Mouse (Mus musculus) CH12.LX (cell line): ENCODE data around the gene Acoxl. TPM values are rescaled to one million over a fixed set of nuclear protein-coding genes. Genes with fewer than 3 reads are reported as not detected.

Source experiments
- DNase-seq: peaks from one replicate; pipeline ENCODE4 v3.0.0-alpha.2; 2013; ENCODE audit errors: extremely low read depth
- H3K27ac ChIP-seq: 2 replicates; pipeline ENCODE4 v1.5.1; 2012; ENCODE audit warnings: low read depth, mild to moderate bottlenecking, control low read depth, moderate library complexity; ENCODE audit not compliant: insufficient read depth
- H3K27me3 ChIP-seq: replicated peaks from 2 replicates; pipeline ENCODE3; 2012; ENCODE audit warnings: inconsistent platforms
- H3K36me3 ChIP-seq, 2 experiments: replicated peaks in 1 of 2; 2 replicates each; pipeline versions ENCODE3 to v1.6.1; 2012; ENCODE audit warnings: inconsistent platforms in 1 of 2, low read length in 1 of 2, mild to moderate bottlenecking in 1 of 2, mixed read lengths in 1 of 2, moderate library complexity in 1 of 2; ENCODE audit not compliant: control insufficient read depth in 1 of 2, insufficient read depth in 1 of 2
- H3K4me1 ChIP-seq, 2 experiments: 2 replicates each; pipeline ENCODE4 v1.6.1; 2012; ENCODE audit warnings: inconsistent platforms in 1 of 2, moderate library complexity in 1 of 2; ENCODE audit not compliant: insufficient read depth in 2 of 2, control insufficient read depth in 1 of 2
- H3K4me2 ChIP-seq: 2 replicates; pipeline ENCODE4 v1.6.1; 2012; ENCODE audit warnings: low read depth, mild to moderate bottlenecking, control low read depth; ENCODE audit not compliant: poor library complexity, insufficient read depth, severe bottlenecking
- H3K4me3 ChIP-seq, 3 experiments: fragments of 150-350 bp in 1 of 3; sonication (generic) in 1 of 3; replicated peaks in 1 of 3; 2 replicates each; pipeline versions ENCODE3 to v1.5.1; 2011 to 2012; ENCODE audit warnings: low read depth in 2 of 3, low read length in 2 of 3, mild to moderate bottlenecking in 2 of 3, moderate library complexity in 2 of 3, control low read depth in 1 of 3, improper control_type of control experiment in 1 of 3, inconsistent platforms in 1 of 3, mixed read lengths in 1 of 3; ENCODE audit not compliant: poor library complexity in 1 of 3
- H3K79me2 ChIP-seq: replicated peaks from 2 replicates; pipeline ENCODE4 v1.6.1; 2012; ENCODE audit warnings: mild to moderate bottlenecking, moderate library complexity; ENCODE audit not compliant: control insufficient read depth, poor library complexity, insufficient read depth, severe bottlenecking; ENCODE audit errors: extremely low read depth
- H3K9ac ChIP-seq: 2 replicates; pipeline ENCODE4 v1.6.1; 2012; ENCODE audit warnings: low read depth, mild to moderate bottlenecking, control low read depth, moderate library complexity; ENCODE audit not compliant: insufficient read depth
- H3K9me3 ChIP-seq: replicated peaks from 2 replicates; pipeline ENCODE3; 2012; ENCODE audit warnings: low read length, inconsistent platforms, mixed read lengths
- BHLHE40 ChIP-seq: IDR thresholded peaks from 2 replicates; pipeline ENCODE4 v1.6.1; 2011; ENCODE audit warnings: mild to moderate bottlenecking, low read depth, low read length, improper control_type of control experiment
- CHD1 ChIP-seq: IDR thresholded peaks from 2 replicates; pipeline ENCODE4 v1.6.1; 2012; ENCODE audit warnings: low read depth, low read length, improper control_type of control experiment, inconsistent platforms
- CHD2 ChIP-seq: IDR thresholded peaks from 2 replicates; pipeline ENCODE4 v1.6.1; 2011; ENCODE audit warnings: low read length, improper control_type of control experiment
- ELF1 ChIP-seq: IDR thresholded peaks from 2 replicates; pipeline ENCODE4 v1.6.1; 2014; ENCODE audit warnings: low read depth, mild to moderate bottlenecking, inconsistent platforms, low read length, improper control_type of control experiment
- EP300 ChIP-seq: IDR thresholded peaks from 2 replicates; pipeline ENCODE4 v1.6.1; 2011; ENCODE audit warnings: low read length, improper control_type of control experiment
- ETS1 ChIP-seq: conservative IDR thresholded peaks from 2 replicates; pipeline ENCODE4 v1.6.1; 2012; ENCODE audit warnings: low read depth, mild to moderate bottlenecking, inconsistent platforms, low read length, improper control_type of control experiment, moderate library complexity
- GABPA ChIP-seq: IDR thresholded peaks from 2 replicates; pipeline ENCODE4 v1.6.1; 2012; ENCODE audit warnings: low read depth, low read length, improper control_type of control experiment, inconsistent platforms; ENCODE audit not compliant: insufficient replicate concordance
- IRF4 ChIP-seq: IDR thresholded peaks from 2 replicates; pipeline ENCODE4 v1.6.1; 2014; ENCODE audit warnings: low read depth, mild to moderate bottlenecking, inconsistent platforms, low read length, improper control_type of control experiment
- JUN ChIP-seq: IDR thresholded peaks from 2 replicates; pipeline ENCODE4 v1.6.1; 2011; ENCODE audit warnings: low read depth, mild to moderate bottlenecking, low read length, improper control_type of control experiment, moderate library complexity; ENCODE audit not compliant: insufficient read depth
- MAZ ChIP-seq: IDR thresholded peaks from 2 replicates; pipeline ENCODE4 v1.6.1; 2012; ENCODE audit warnings: low read depth, mild to moderate bottlenecking, inconsistent platforms, low read length, improper control_type of control experiment, moderate library complexity
- MEF2A ChIP-seq: IDR thresholded peaks from 2 replicates; pipeline ENCODE4 v1.6.1; 2014; ENCODE audit warnings: low read depth, mild to moderate bottlenecking, inconsistent platforms, low read length, improper control_type of control experiment, borderline replicate concordance
- MYC ChIP-seq: IDR thresholded peaks from 2 replicates; pipeline ENCODE4 v1.6.1; 2011; ENCODE audit warnings: low read depth, mild to moderate bottlenecking, improper control_type of control experiment, low read length
- PAX5 ChIP-seq: IDR thresholded peaks from 2 replicates; pipeline ENCODE4 v1.6.1; 2012; ENCODE audit warnings: low read length, inconsistent platforms, mixed read lengths
- POLR2AphosphoS2 ChIP-seq: IDR thresholded peaks from 2 replicates; pipeline ENCODE4 v1.6.1; 2011; ENCODE audit warnings: low read depth, low read length, improper control_type of control experiment
- SIN3A ChIP-seq: IDR thresholded peaks from 2 replicates; pipeline ENCODE4 v1.6.1; 2012; ENCODE audit warnings: low read length, improper control_type of control experiment, inconsistent platforms
- TBP ChIP-seq: conservative IDR thresholded peaks from 2 replicates; pipeline ENCODE4 v1.6.1; 2011; ENCODE audit warnings: low read depth, low read length, improper control_type of control experiment
- TCF12 ChIP-seq: IDR thresholded peaks from 2 replicates; pipeline ENCODE4 v1.6.1; 2014; ENCODE audit warnings: low read depth, mild to moderate bottlenecking, inconsistent platforms, low read length, improper control_type of control experiment
- USF1 ChIP-seq: IDR thresholded peaks from 2 replicates; pipeline ENCODE4 v1.6.1; 2014; ENCODE audit warnings: low read depth, mild to moderate bottlenecking, inconsistent platforms, low read length, improper control_type of control experiment
- USF2 ChIP-seq: conservative IDR thresholded peaks from 2 replicates; pipeline ENCODE4 v1.6.1; 2011; ENCODE audit warnings: low read depth, low read length, improper control_type of control experiment
- dilution Hi-C: fragments of 300-500 bp; cut with MboI; formaldehyde crosslinking; loops from 2 replicates; pipeline ENCODE4 v1.14.3; 2020; ENCODE audit warnings: low sequenced_read_pairs; ENCODE audit not compliant: extremely low pct_unique_long_range_greater_than_20kb, extremely low pct_ligation_motif_present
- in situ Hi-C: fragments of 300-500 bp; cut with MboI; formaldehyde crosslinking; loops from 3 replicates; pipeline ENCODE4 v1.14.3; 2019; ENCODE audit warnings: low sequenced_read_pairs, low pct_ligation_motif_present, low pct_unique_long_range_greater_than_20kb, mixed read lengths
- polyA plus RNA-seq: library from polyadenylated mRNA; unstranded; fragments of >175 nt; gene quantifications from 2 replicates; pipeline ENCODE4 v1.2.1, GENCODE M21; 2012; ENCODE audit warnings: low read depth; ENCODE audit not compliant: insufficient read length
- total RNA-seq, 2 experiments: library from RNA; depleted of rRNA; stranded (reverse); fragments of 300-350 nt in 1 of 2; fragments of >200 nt in 1 of 2; gene quantifications; 2 replicates each; pipeline ENCODE4 v1.2.3; 2012 to 2014

The Acoxl gene
- total and polyA plus RNA-seq, 3 experiments: 0.25 to 0.43 TPM; not detected in 1

- dilution Hi-C loops: no loop called here
- in situ Hi-C loops: no loop called here
Measured at GRCm38 (mm10) chr2:128073603-128074002, 234.9 kb downstream of the Acoxl start.

DNA sequence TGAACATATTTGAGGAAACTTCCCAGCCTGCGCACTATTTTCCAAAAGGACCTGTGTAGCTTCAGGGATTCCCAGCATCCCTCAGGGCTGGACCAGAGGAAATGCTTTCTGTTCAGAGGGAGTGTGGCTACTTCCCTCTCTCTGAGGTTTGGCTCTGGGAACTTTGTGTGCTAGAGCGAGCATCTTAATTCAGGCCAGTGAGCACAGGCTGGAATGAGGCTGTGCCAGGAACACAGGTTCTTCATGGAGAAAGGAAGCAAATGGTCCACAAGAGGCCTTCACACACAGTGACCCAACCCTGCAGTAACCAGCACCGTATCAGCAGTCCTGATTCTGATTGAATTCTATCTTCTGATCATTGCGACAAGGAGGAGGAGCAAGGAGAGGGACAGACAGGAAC is 238.3 kb downstream of the Acoxl start:
- no peak for DNase-seq
- Histone ChIP-seq H3K36me3 (no peaks in the 10 kb centered on the region), H3K27ac (no peak overlapping the region), H3K9ac (no peak overlapping the region), H3K4me1 (peaks cover 10 to 19% of the 10 kb centered on the region in 2 experiments), H3K4me3 (no peak overlapping the region), H3K4me2 (no peak overlapping the region), H3K9me3 (peaks cover 3% of the 10 kb centered on the region), H3K79me2 (no peaks in the 10 kb centered on the region), H3K27me3 (no peaks in the 10 kb centered on the region)
- dilution Hi-C loops: no loop called here
- in situ Hi-C loops: loop anchor here (25.0 kb wide), 1 partner anchor 190 kb away; no protein-coding TSS in a partner anchor
- TF ChIP-seq MYC (no peak), USF1 (no peak), CHD2 (no peak), PAX5 (no peak), MAZ (no peak), ETS1 (no peak), TBP (no peak), CHD1 (no peak), ELF1 (no peak), USF2 (no peak), GABPA (no peak), SIN3A (no peak), MEF2A (no peak)

More at GRCm38 (mm10) chr2:128073603-128074002, 234.9 kb downstream of the Acoxl start:
- no peak for TF ChIP-seq JUN
- TF ChIP-seq TCF12: peak; percentile 79
- TF ChIP-seq POLR2AphosphoS2: no peak
- TF ChIP-seq MEF2A: no peak
- TF ChIP-seq IRF4: peak; percentile 28; the same call in 1 of the 2 replicates
- peak; percentile 73 for TF ChIP-seq EP300
- peak; percentile 60 for TF ChIP-seq BHLHE40
- peak; percentile 64 for TF ChIP-seq ETS1
- TF ChIP-seq SIN3A: no peak
- Histone ChIP-seq H3K9ac (no peak overlapping the region), H3K79me2 (no peaks in the 10 kb centered on the region), H3K27me3 (no peaks in the 10 kb centered on the region), H3K36me3 (no peaks in the 10 kb centered on the region), H3K4me1 (peaks cover 10 to 33% of the 10 kb centered on the region in 2 experiments), H3K27ac (no peak overlapping the region), H3K4me2 (no peak overlapping the region), H3K4me3 (no peak overlapping the region), H3K9me3 (no peaks in the 10 kb centered on the region)
- no peak for DNase-seq
